Mouse (Mus musculus) liver, embryonic 12.5 days (tissue): ENCODE data around the gene 4921507P07Rik. TPM values are rescaled to one million over a fixed set of nuclear protein-coding genes. Genes with fewer than 3 reads are reported as not detected.

Experiments used
- ATAC-seq: fragments of 200-750 bp; cut with Nextera tagmentation; 2 replicates; pipeline ENCODE4 v1.8.0; 2017; ENCODE audit warnings: moderate number of reproducible peaks, mild to moderate bottlenecking, moderate library complexity
- H3K27ac ChIP-seq: fragments of 300-500 bp; sonication (generic); 2 replicates; pipeline ENCODE4 v1.5.1; 2016; ENCODE audit warnings: mild to moderate bottlenecking
- H3K27me3 ChIP-seq: fragments of 300-500 bp; sonication (generic); replicated peaks from 2 replicates; pipeline ENCODE4 v1.6.1; 2016; ENCODE audit warnings: mild to moderate bottlenecking, moderate library complexity
- H3K36me3 ChIP-seq: fragments of 300-500 bp; sonication (generic); 2 replicates; pipeline ENCODE4 v1.6.1; 2016; ENCODE audit warnings: mild to moderate bottlenecking, moderate library complexity
- H3K4me1 ChIP-seq: fragments of 300-500 bp; sonication (generic); 2 replicates; pipeline ENCODE4 v1.6.1; 2016
- H3K4me2 ChIP-seq: fragments of 300-500 bp; sonication (generic); 2 replicates; pipeline ENCODE4 v1.6.1; 2016; ENCODE audit warnings: mild to moderate bottlenecking, moderate library complexity
- H3K4me3 ChIP-seq: fragments of 300-500 bp; sonication (generic); 2 replicates; pipeline ENCODE4 v1.5.1; 2016; ENCODE audit warnings: mild to moderate bottlenecking, moderate library complexity
- H3K9ac ChIP-seq: fragments of 300-500 bp; sonication (generic); 2 replicates; pipeline ENCODE4 v1.6.1; 2016; ENCODE audit warnings: mild to moderate bottlenecking, moderate library complexity
- H3K9me3 ChIP-seq: fragments of 300-500 bp; sonication (generic); replicated peaks from 2 replicates; pipeline ENCODE4 v1.6.1; 2016; ENCODE audit warnings: mild to moderate bottlenecking, moderate library complexity
- WGBS: fragments of 180-500 bp; shearing (Covaris S2); methylation state at CpG from one replicate; pipeline ENCODE4 v1.1.7; 2016; ENCODE audit not compliant: insufficient replicate concordance; 5-methylcytosine and 5-hydroxymethylcytosine counted together
- microRNA-seq: library from miRNA; unstranded; fragments of <30 nt; microRNA quantifications from one replicate; pipeline ENCODE4, GENCODE M21; 2017
- polyA plus RNA-seq: library from polyadenylated mRNA; unstranded; fragments of >200 nt; fragmentation: Nextera tagmentation; extraction: Ambion mirVana; gene quantifications from 2 replicates; pipeline ENCODE4 v1.2.1, GENCODE M21; 2016

4921507P07Rik gene
- polyA plus RNA-seq, 1 experiment from 2014 or later, result 0.13 TPM

DNA sequence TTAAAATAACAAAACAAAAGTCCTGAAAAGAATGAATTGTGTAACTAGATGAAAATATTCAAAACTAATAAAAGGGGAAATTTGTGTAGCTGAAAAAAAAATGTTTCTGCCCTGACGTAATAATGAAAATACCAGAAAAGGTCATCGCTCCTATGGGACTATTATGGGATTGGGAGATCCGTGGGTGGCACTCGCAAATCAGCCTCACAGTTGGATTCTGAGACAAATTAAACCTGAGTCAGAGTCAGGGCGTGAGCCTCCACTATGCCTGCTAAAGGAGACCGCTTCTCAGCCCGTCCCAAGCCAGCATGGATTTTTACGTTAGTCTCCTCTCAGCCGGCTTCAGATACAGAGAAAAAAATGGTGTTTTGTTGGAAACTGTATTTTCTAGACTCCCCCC is 69.0 kb downstream of the 4921507P07Rik start:
- Histone ChIP-seq H3K9ac (no peak overlapping the region), H3K4me2 (no peak overlapping the region), H3K27ac (no peak overlapping the region), H3K4me3 (no peak overlapping the region), H3K4me1 (no peaks in the 10 kb centered on the region), H3K9me3 (no peaks in the 10 kb centered on the region), H3K36me3 (no peaks in the 10 kb centered on the region), H3K27me3 (no peaks in the 10 kb centered on the region)
- 71% methylated on average over 9 of the region's 9 CpGs for WGBS
- ATAC-seq, result no peak

- Histone ChIP-seq H3K9ac (no peak overlapping the region), H3K27me3 (no peaks in the 10 kb centered on the region), H3K36me3 (no peaks in the 10 kb centered on the region), H3K4me3 (no peak overlapping the region), H3K4me1 (no peaks in the 10 kb centered on the region), H3K4me2 (no peak overlapping the region), H3K9me3 (no peaks in the 10 kb centered on the region), H3K27ac (no peak overlapping the region)
- 24% methylated on average over 7 of the region's 7 CpGs for WGBS
- no peak for ATAC-seq
Observed at GRCm38 (mm10) chr6:50526597-50527024, 69.8 kb downstream of the 4921507P07Rik start.

GRCm38 (mm10) chr6:50525846-50526245 is 70.6 kb downstream of the 4921507P07Rik start:
- H3K4me2 ChIP-seq, result no peak overlapping the region
- no peaks in the 10 kb centered on the region for H3K27me3 ChIP-seq
- no peaks in the 10 kb centered on the region for H3K9me3 ChIP-seq
- no peak overlapping the region for H3K9ac ChIP-seq
- no peak for ATAC-seq
- H3K36me3 ChIP-seq, result no peaks in the 10 kb centered on the region
- WGBS, result 76% methylated on average over 8 of the region's 8 CpGs
- no peak overlapping the region for H3K27ac ChIP-seq
- no peak overlapping the region for H3K4me3 ChIP-seq
- H3K4me1 ChIP-seq, result no peaks in the 10 kb centered on the region

- Histone ChIP-seq H3K9ac (no peak overlapping the region), H3K27me3 (no peaks in the 10 kb centered on the region), H3K4me2 (no peak overlapping the region), H3K4me1 (no peaks in the 10 kb centered on the region), H3K4me3 (no peak overlapping the region), H3K36me3 (no peaks in the 10 kb centered on the region), H3K9me3 (no peaks in the 10 kb centered on the region), H3K27ac (no peak overlapping the region)
- no peak for ATAC-seq
- 86% methylated on average over 10 of the region's 10 CpGs for WGBS
Observed at GRCm38 (mm10) chr6:50524261-50524896, 72.1 kb downstream of the 4921507P07Rik start.

Small RNAs within 50 kb of the gene (microRNA-seq; reads per million reads assigned to microRNA genes)
- not detected for gene Mir6371

Other genes starting within 250 kb of the 4921507P07Rik start
- gene Osbpl3, start 140.4 kb downstream of the 4921507P07Rik start, polyA plus RNA-seq, result 1.4 and 2.6 TPM in 2 replicates
- 63.0 and 63.2 TPM in 2 replicates for gene Cycs, start 30.1 kb downstream of the 4921507P07Rik start, polyA plus RNA-seq
- gene Npvf, start 57.8 kb upstream of the 4921507P07Rik start, polyA plus RNA-seq, result not detected in 2 replicates